Mouse (Mus musculus) lung, postnatal 0 days (tissue): ENCODE measurements around the gene Pdlim4.
A peak's percentile ranks its signal among the peaks of the same experiment; 100 is the strongest.

ENCODE experiments used
- CTCF ChIP-seq: IDR thresholded peaks from 2 replicates; pipeline ENCODE4 v1.5.1; 2016; ENCODE audit warnings: antibody characterized with exemption, mild to moderate bottlenecking
- EP300 ChIP-seq: IDR thresholded peaks from 2 replicates; pipeline ENCODE4 v1.6.1; 2016; ENCODE audit warnings: antibody characterized with exemption, mild to moderate bottlenecking, control low read depth

DNA sequence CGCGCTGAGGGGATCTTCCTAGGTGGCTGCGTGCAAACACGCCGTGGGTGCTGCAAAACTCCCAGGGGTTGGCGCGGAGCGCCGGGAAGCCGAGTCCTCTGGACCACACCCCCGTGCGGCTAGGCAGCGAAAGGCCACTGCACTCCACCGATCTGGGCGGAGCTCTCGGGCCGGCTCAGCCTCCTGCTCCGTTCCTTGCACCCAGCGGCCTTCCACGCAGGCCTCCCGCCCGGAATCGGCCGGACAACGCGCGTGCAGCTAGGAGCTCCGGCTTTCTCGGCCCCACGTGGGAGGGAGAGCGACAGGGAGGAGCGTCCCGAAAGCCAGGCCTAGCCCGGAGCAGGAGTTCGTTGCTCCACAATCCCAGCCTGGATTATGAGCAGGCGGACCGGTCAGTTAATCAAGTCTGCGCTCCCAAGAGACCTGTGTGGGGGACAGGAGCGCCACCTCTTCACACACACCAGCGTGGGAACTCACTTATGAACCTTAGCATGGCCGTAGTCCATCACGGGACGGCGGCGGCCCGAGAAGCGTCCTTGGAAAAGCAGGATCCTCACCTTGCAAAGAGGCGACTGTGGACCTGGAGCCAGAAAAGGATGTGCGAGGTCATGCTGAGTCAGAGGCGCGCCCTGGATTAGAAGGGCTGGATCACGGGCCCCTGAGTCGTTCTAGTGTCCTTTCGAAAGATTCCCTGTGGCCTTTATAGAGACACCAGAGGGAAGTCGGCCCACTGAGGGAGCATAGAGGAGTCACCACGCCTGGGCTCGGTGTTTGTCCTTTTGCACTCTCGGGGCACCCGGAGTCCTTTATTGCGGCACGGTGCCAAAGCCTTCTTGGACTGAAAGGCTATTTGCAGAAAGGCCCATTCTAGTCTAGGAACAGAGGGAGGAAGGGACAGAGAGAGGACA lies 40.5 kb downstream of the Pdlim4 start, which contains the start of gene Slc22a4:
- TF ChIP-seq EP300 (no peak), CTCF (peak; percentile 55)
